11 mouse cellular contexts compared by ENCODE assay signal in the genomic region with DNA sequence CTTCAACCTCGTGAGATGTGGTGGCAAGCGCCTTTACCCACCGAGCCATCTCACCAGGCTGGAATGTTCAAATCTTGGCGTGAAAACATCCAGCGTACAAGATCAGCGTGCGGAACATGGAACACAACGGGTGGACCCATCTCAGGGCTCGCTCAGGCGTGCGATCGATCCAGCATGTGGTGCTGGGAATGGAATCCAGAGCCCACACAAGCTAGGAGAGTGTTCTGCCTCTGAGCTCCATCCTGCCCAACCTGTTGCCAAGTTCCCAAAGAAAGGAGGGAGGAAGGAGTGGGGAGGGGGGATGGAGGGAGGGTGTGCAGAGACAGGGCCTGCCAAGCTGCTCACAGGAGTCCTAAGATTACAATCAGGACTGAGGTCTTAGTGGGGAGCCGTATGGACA. TPM values are rescaled to one million over a fixed set of nuclear protein-coding genes. Genes with fewer than 3 reads are reported as not detected.
DNase-seq lines count a peak whose midpoint lies in the region; ATAC-seq and TF ChIP-seq lines count a peak whose summit lies in the region.
"Had no signal": no experiment of that assay in that cellular context is flagged by ENCODE, and none has a peak within 500 bp of the region (broad histone marks: within the 10 kb centered on the region; RNA-seq: fewer than 3 reads in every experiment).

No protein-coding gene starts in this region.

- peaks cover 46% of the 10 kb centered on the region for H3K4me1 ChIP-seq in embryonic facial prominence, embryonic 13.5 days
- peaks cover 54% of the 10 kb centered on the region for H3K4me1 ChIP-seq in intestine, embryonic 16.5 days (ENCODE audit: control insufficient read depth, insufficient read depth, low read length)
- peaks cover 31% of the 10 kb centered on the region for H3K4me1 ChIP-seq in limb, embryonic 14.5 days (ENCODE audit: control insufficient read depth, insufficient read depth, low read length)

- 0 out of 2 replicates have a peak, but pooled peaks cover 5% of the 10 kb centered on the region for H3K27me3 ChIP-seq in embryonic facial prominence, embryonic 13.5 days
- H3K27me3 ChIP-seq in intestine, embryonic 16.5 days (replicated peaks; ENCODE audit: control insufficient read depth, insufficient read depth, low read length) = 0 out of 2 replicates have a peak, but pooled peaks cover 2% of the 10 kb centered on the region
- peaks cover 4% of the 10 kb centered on the region; the same call in 1 of the 2 replicates for H3K27me3 ChIP-seq in limb, embryonic 14.5 days (ENCODE audit: control insufficient read depth, insufficient read depth, low read length)

- 44% methylated on average over 13 of the region's 13 CpGs for WGBS in embryonic facial prominence, embryonic 13.5 days
- WGBS in intestine, embryonic 16.5 days = 67% methylated on average over 13 of the region's 13 CpGs
- WGBS in limb, embryonic 14.5 days = 63% methylated on average over 13 of the region's 13 CpGs

- H3K4me3 ChIP-seq in embryonic facial prominence, embryonic 13.5 days = no peak overlapping the region
- H3K4me3 ChIP-seq in intestine, embryonic 16.5 days (ENCODE audit: low read length) = no peak overlapping the region
- H3K4me3 ChIP-seq in limb, embryonic 14.5 days (replicated peaks; ENCODE audit: low read length) = no peak overlapping the region
- H3K4me3 ChIP-seq: hindbrain, embryonic 10.5 days had no signal

- 0 out of 2 replicates have a peak overlapping the region, but pooled peaks have one; percentile 1 for H3K9ac ChIP-seq in embryonic facial prominence, embryonic 13.5 days
- 0 out of 2 replicates have a peak overlapping the region, but pooled peaks have one; percentile 6 for H3K9ac ChIP-seq in intestine, embryonic 16.5 days (ENCODE audit: low read depth, low read length)
- H3K9ac ChIP-seq in limb, embryonic 14.5 days (ENCODE audit: low read depth, low read length, severe bottlenecking) = no peak overlapping the region

- no peak for TF ChIP-seq POLR2A in limb, embryonic 14.5 days (IDR thresholded peaks at IDR 0.05; ENCODE audit: borderline replicate concordance, extremely low read depth, insufficient read depth, insufficient read length)

- H3K36me3 ChIP-seq in embryonic facial prominence, embryonic 13.5 days = no peaks in the 10 kb centered on the region
- H3K36me3 ChIP-seq in intestine, embryonic 16.5 days (ENCODE audit: control insufficient read depth, insufficient read depth, low read length) = no peaks in the 10 kb centered on the region; the same call in 1 of the 2 replicates
- H3K36me3 ChIP-seq in limb, embryonic 14.5 days (ENCODE audit: control insufficient read depth, insufficient read depth, low read length) = no peaks in the 10 kb centered on the region
- H3K36me3 ChIP-seq: hindbrain, embryonic 10.5 days had no signal

- no peak for ATAC-seq in embryonic facial prominence, embryonic 13.5 days (ENCODE audit: insufficient number of reproducible peaks, insufficient read depth, low FRiP score, low TSS enrichment, low read depth)
- peak; percentile 46 for ATAC-seq in intestine, embryonic 16.5 days
- peak; percentile 67 for ATAC-seq in limb, embryonic 14.5 days (ENCODE audit: low FRiP score, low read depth)

- H3K4me2 ChIP-seq in embryonic facial prominence, embryonic 13.5 days = peak overlapping the region; percentile 28
- peak overlapping the region; percentile 7; the same call in 1 of the 2 replicates for H3K4me2 ChIP-seq in intestine, embryonic 16.5 days (ENCODE audit: low read depth, low read length)
- peak overlapping the region; percentile 25 for H3K4me2 ChIP-seq in limb, embryonic 14.5 days (replicated peaks; ENCODE audit: low read depth, low read length, severe bottlenecking)

- 0 out of 2 replicates have a peak, but pooled peaks cover 4% of the 10 kb centered on the region for H3K9me3 ChIP-seq in embryonic facial prominence, embryonic 13.5 days
- 0 out of 2 replicates have a peak, but pooled peaks cover 3% of the 10 kb centered on the region for H3K9me3 ChIP-seq in intestine, embryonic 16.5 days (ENCODE audit: control insufficient read depth, low read length)
- H3K9me3 ChIP-seq in limb, embryonic 14.5 days (ENCODE audit: control insufficient read depth, low read length) = no peaks in the 10 kb centered on the region

- peak overlapping the region; percentile 90 for H3K27ac ChIP-seq in embryonic facial prominence, embryonic 13.5 days
- peak overlapping the region; percentile 90 for H3K27ac ChIP-seq in intestine, embryonic 16.5 days (ENCODE audit: low read length)
- peak overlapping the region; percentile 71 for H3K27ac ChIP-seq in limb, embryonic 14.5 days (replicated peaks; ENCODE audit: low read depth, low read length)
- H3K27ac ChIP-seq: hindbrain, embryonic 10.5 days had no signal

- DNase-seq in kidney, adult 18-20 months = peak; percentile 59
- no peak for DNase-seq in kidney, postnatal 10 days
- DNase-seq in limb, embryonic 14.5 days (ENCODE audit: low spot score) = peak; percentile 58
- no peak for DNase-seq in cerebellum, adult 9-10 months
- no peak for DNase-seq in ovary, adult 18-20 months (ENCODE audit: low spot score)
- DNase-seq: adrenal gland, adult 2 months; cerebellum, postnatal 36 days; layer of hippocampus, postnatal 36 days had no signal

RNA-seq across cellular contexts. Expression of a gene that starts 34.9 kb away (rescaled TPM):
- 7.0 and 7.7 TPM in 2 replicates for polyA plus RNA-seq in embryonic facial prominence, embryonic 13.5 days (2015; fragmentation: Nextera tagmentation; extraction: Ambion mirVana)
- 2.7 and 3.1 TPM in 2 replicates for polyA plus RNA-seq in intestine, embryonic 16.5 days (2015; fragmentation: Nextera tagmentation; extraction: Ambion mirVana)
- polyA plus RNA-seq in limb, embryonic 14.5 days (2012; rRNA removed) = 21.0 and 24.8 TPM in 2 replicates
- 5.3 TPM in 2 replicates for polyA plus RNA-seq in limb, embryonic 14.5 days (2014; fragmentation: Nextera tagmentation; extraction: Ambion mirVana)

RNA-seq across cellular contexts. Expression of a gene that starts 35.4 kb away (rescaled TPM):
- 3.0 and 3.9 TPM in 2 replicates for polyA plus RNA-seq in embryonic facial prominence, embryonic 13.5 days (2015; fragmentation: Nextera tagmentation; extraction: Ambion mirVana)
- 7.8 and 13.9 TPM in 2 replicates for polyA plus RNA-seq in intestine, embryonic 16.5 days (2015; fragmentation: Nextera tagmentation; extraction: Ambion mirVana)
- polyA plus RNA-seq in limb, embryonic 14.5 days (2012; rRNA removed) = 3.7 and 4.0 TPM in 2 replicates
- polyA plus RNA-seq in limb, embryonic 14.5 days (2014; fragmentation: Nextera tagmentation; extraction: Ambion mirVana) = 4.0 and 4.1 TPM in 2 replicates

Comparison
In these comparisons a context has a peak if more than half of its experiments do, and no peak if none do; other contexts are left out.
1. DNase-seq: peak in kidney, adult 18-20 months (single experiment) and limb, embryonic 14.5 days (single experiment); none in kidney, postnatal 10 days (single experiment), cerebellum, adult 9-10 months (single experiment) and ovary, adult 18-20 months (single experiment).
2. Peak in every context shown above with its lines, with median percentiles within 50 percentile points of each other: H3K27ac ChIP-seq and H3K4me2 ChIP-seq.